Mouse (Mus musculus) midbrain, embryonic 16.5 days (tissue): ENCODE results near the gene 1700029H14Rik. TPM values are rescaled to one million over a fixed set of nuclear protein-coding genes. Genes with fewer than 3 reads are reported as not detected.

Source experiments
- ATAC-seq: fragments of 200-750 bp; cut with Nextera tagmentation; 2 replicates; pipeline ENCODE4 v1.8.0; 2017; ENCODE audit warnings: moderate TSS enrichment
- H3K27ac ChIP-seq: fragments of 300-500 bp; sonication (generic); 2 replicates; pipeline ENCODE4 v1.5.1; 2014; ENCODE audit warnings: mild to moderate bottlenecking, low read length, mixed read lengths
- H3K27me3 ChIP-seq: fragments of 300-500 bp; sonication (generic); 2 replicates; pipeline ENCODE4 v1.6.1; 2014; ENCODE audit warnings: low read depth, low read length, mixed read lengths; ENCODE audit not compliant: control insufficient read depth, insufficient read depth
- H3K36me3 ChIP-seq: fragments of 300-500 bp; sonication (generic); 2 replicates; pipeline ENCODE4 v1.6.1; 2014; ENCODE audit warnings: mild to moderate bottlenecking, low read length, moderate library complexity, mixed read lengths; ENCODE audit not compliant: control insufficient read depth, insufficient read depth
- H3K4me1 ChIP-seq: fragments of 300-500 bp; sonication (generic); 2 replicates; pipeline ENCODE4 v1.6.1; 2014; ENCODE audit warnings: mild to moderate bottlenecking, low read length, mixed read lengths; ENCODE audit not compliant: control insufficient read depth, insufficient read depth
- H3K4me2 ChIP-seq: fragments of 300-500 bp; sonication (generic); 2 replicates; pipeline ENCODE4 v1.6.1; 2014; ENCODE audit warnings: mild to moderate bottlenecking, low read length, mixed read lengths
- H3K4me3 ChIP-seq: fragments of 300-500 bp; sonication (generic); 2 replicates; pipeline ENCODE4 v1.5.1; 2014; ENCODE audit warnings: low read depth, mild to moderate bottlenecking, low read length, moderate library complexity, mixed read lengths
- H3K9ac ChIP-seq: fragments of 300-500 bp; sonication (generic); 2 replicates; pipeline ENCODE4 v1.6.1; 2014; ENCODE audit warnings: low read depth, low read length, mixed read lengths
- H3K9me3 ChIP-seq: fragments of 300-500 bp; sonication (generic); replicated peaks from 2 replicates; pipeline ENCODE4 v1.6.1; 2014; ENCODE audit warnings: mild to moderate bottlenecking, low read length, mixed read lengths; ENCODE audit not compliant: control insufficient read depth, poor library complexity, severe bottlenecking
- WGBS: fragments of 180-500 bp; shearing (Covaris S2); extraction: QIAGEN DNeasy Blood & Tissue Kit; methylation state at CpG from one replicate; pipeline ENCODE4 v1.1.7; 2014; 5-methylcytosine and 5-hydroxymethylcytosine counted together
- polyA plus RNA-seq: library from polyadenylated mRNA; unstranded; fragments of >200 nt; fragmentation: Nextera tagmentation; extraction: Ambion mirVana; gene quantifications from 2 replicates; pipeline ENCODE4 v1.2.1, GENCODE M21; 2015

The 1700029H14Rik gene
- polyA plus RNA-seq = not detected in 2 replicates

GRCm38 (mm10) chr8:13562118-13562517 is at the start of gene 1700029H14Rik:
Gene 1700029H14Rik (minus strand): TSS chr8:13562461.
- no peaks in the 10 kb centered on the region for H3K4me1 ChIP-seq
- no peak within 1 kb of the TSS for H3K9ac ChIP-seq
- H3K4me2 ChIP-seq = no peak within 1 kb of the TSS
- H3K27me3 ChIP-seq = no peaks in the 10 kb centered on the region
- H3K9me3 ChIP-seq = no peaks in the 10 kb centered on the region
- WGBS = 41% methylated on average over 13 of the region's 13 CpGs
- no peak within 1 kb of the TSS for H3K27ac ChIP-seq
- no peaks in the 10 kb centered on the region for H3K36me3 ChIP-seq
- H3K4me3 ChIP-seq = no peak within 1 kb of the TSS
- ATAC-seq = no peak

GRCm38 (mm10) chr8:13611702-13612101 is 49.4 kb upstream of the 1700029H14Rik start:
- H3K27ac ChIP-seq = no peak overlapping the region
- H3K27me3 ChIP-seq = no peaks in the 10 kb centered on the region
- H3K9me3 ChIP-seq = no peaks in the 10 kb centered on the region
- H3K4me1 ChIP-seq = no peaks in the 10 kb centered on the region
- H3K4me3 ChIP-seq = no peak overlapping the region
- peaks cover 11% of the 10 kb centered on the region for H3K36me3 ChIP-seq
- 93% methylated on average over 12 of the region's 12 CpGs for WGBS
- no peak for ATAC-seq
- H3K9ac ChIP-seq = no peak overlapping the region
- H3K4me2 ChIP-seq = no peak overlapping the region

- Histone ChIP-seq H3K27me3 (no peaks in the 10 kb centered on the region), H3K4me2 (no peak overlapping the region), H3K9ac (no peak overlapping the region), H3K4me3 (no peak overlapping the region), H3K27ac (no peak overlapping the region), H3K36me3 (peaks cover 11% of the 10 kb centered on the region), H3K9me3 (no peaks in the 10 kb centered on the region), H3K4me1 (no peaks in the 10 kb centered on the region)
- no peak for ATAC-seq
- WGBS = 95% methylated on average over 5 of the region's 5 CpGs
Observed at GRCm38 (mm10) chr8:13609971-13610370, 47.7 kb upstream of the 1700029H14Rik start.

GRCm38 (mm10) chr8:13608946-13609345 is 46.7 kb upstream of the 1700029H14Rik start:
- Histone ChIP-seq H3K27ac (no peak overlapping the region), H3K4me2 (no peak overlapping the region), H3K36me3 (peaks cover 8% of the 10 kb centered on the region), H3K4me3 (no peak overlapping the region), H3K27me3 (no peaks in the 10 kb centered on the region), H3K9ac (no peak overlapping the region), H3K9me3 (no peaks in the 10 kb centered on the region), H3K4me1 (no peaks in the 10 kb centered on the region)
- WGBS = 90% methylated on average over 6 of the region's 6 CpGs
- ATAC-seq = no peak

- Histone ChIP-seq H3K9me3 (no peaks in the 10 kb centered on the region), H3K4me2 (no peak overlapping the region), H3K9ac (no peak overlapping the region), H3K36me3 (no peaks in the 10 kb centered on the region), H3K27me3 (no peaks in the 10 kb centered on the region), H3K4me3 (no peak overlapping the region), H3K4me1 (no peaks in the 10 kb centered on the region), H3K27ac (no peak overlapping the region)
- ATAC-seq = no peak
- WGBS = 84% methylated on average over 7 of the region's 7 CpGs
Observed at GRCm38 (mm10) chr8:13605920-13606480, 43.7 kb upstream of the 1700029H14Rik start.

- H3K4me1 ChIP-seq = no peaks in the 10 kb centered on the region
- WGBS = 53% methylated on average over 8 of the region's 8 CpGs
- H3K27me3 ChIP-seq = no peaks in the 10 kb centered on the region
- no peak overlapping the region for H3K4me3 ChIP-seq
- ATAC-seq = no peak
- H3K9me3 ChIP-seq = no peaks in the 10 kb centered on the region
- no peak overlapping the region for H3K9ac ChIP-seq
- no peak overlapping the region for H3K27ac ChIP-seq
- H3K36me3 ChIP-seq = no peaks in the 10 kb centered on the region
- no peak overlapping the region for H3K4me2 ChIP-seq
Observed at GRCm38 (mm10) chr8:13602621-13603020, 40.4 kb upstream of the 1700029H14Rik start.

- H3K27me3 ChIP-seq = no peaks in the 10 kb centered on the region
- WGBS = 88% methylated on average over 11 of the region's 11 CpGs
- H3K4me3 ChIP-seq = no peak overlapping the region
- no peaks in the 10 kb centered on the region for H3K9me3 ChIP-seq
- H3K36me3 ChIP-seq = peaks cover 7% of the 10 kb centered on the region; the same call in 1 of the 2 replicates
- no peak overlapping the region for H3K4me2 ChIP-seq
- no peak for ATAC-seq
- H3K27ac ChIP-seq = no peak overlapping the region
- H3K4me1 ChIP-seq = no peaks in the 10 kb centered on the region
- H3K9ac ChIP-seq = no peak overlapping the region
Observed at GRCm38 (mm10) chr8:13601166-13601565, 38.9 kb upstream of the 1700029H14Rik start.

GRCm38 (mm10) chr8:13600716-13601115 is 38.5 kb upstream of the 1700029H14Rik start:
- Histone ChIP-seq H3K9ac (no peak overlapping the region), H3K4me2 (no peak overlapping the region), H3K36me3 (peaks cover 7% of the 10 kb centered on the region; the same call in 1 of the 2 replicates), H3K27ac (no peak overlapping the region), H3K4me1 (no peaks in the 10 kb centered on the region), H3K9me3 (no peaks in the 10 kb centered on the region), H3K4me3 (no peak overlapping the region), H3K27me3 (no peaks in the 10 kb centered on the region)
- WGBS = 93% methylated on average over 10 of the region's 10 CpGs
- no peak for ATAC-seq

GRCm38 (mm10) chr8:13600204-13600603 is 37.9 kb upstream of the 1700029H14Rik start:
- no peaks in the 10 kb centered on the region for H3K27me3 ChIP-seq
- H3K4me2 ChIP-seq = no peak overlapping the region
- H3K9ac ChIP-seq = no peak overlapping the region
- H3K36me3 ChIP-seq = peaks cover 7% of the 10 kb centered on the region; the same call in 1 of the 2 replicates
- H3K4me3 ChIP-seq = no peak overlapping the region
- H3K9me3 ChIP-seq = no peaks in the 10 kb centered on the region
- no peak for ATAC-seq
- H3K27ac ChIP-seq = no peak overlapping the region
- H3K4me1 ChIP-seq = no peaks in the 10 kb centered on the region
- 85% methylated on average over 7 of the region's 7 CpGs for WGBS
